Mouse (Mus musculus) brain, adult 2 months (tissue): ENCODE measurements around the gene Tfr2.

ENCODE experiments used
- DNase-seq: peaks from one replicate; pipeline ENCODE4 v3.0.0; 2011; ENCODE audit warnings: low read depth, low spot score

The Tfr2 gene

GRCm38 (mm10) chr5:137537461-137537860 is 32.2 kb upstream of the Tfr2 start:
- no peak for DNase-seq

GRCm38 (mm10) chr5:137539291-137539801 is 30.3 kb upstream of the Tfr2 start:
- DNase-seq = peak; percentile 89

- DNase-seq = no peak
Measured at GRCm38 (mm10) chr5:137540991-137541390, 28.6 kb upstream of the Tfr2 start.

- DNase-seq = peak; percentile 94
Measured at GRCm38 (mm10) chr5:137541768-137542540, 27.7 kb upstream of the Tfr2 start.

- DNase-seq = no peak
Measured at GRCm38 (mm10) chr5:137544926-137545325, 24.7 kb upstream of the Tfr2 start.

- no peak for DNase-seq
Measured at GRCm38 (mm10) chr5:137545596-137545995, 24.0 kb upstream of the Tfr2 start.

GRCm38 (mm10) chr5:137549840-137550239 is 19.8 kb upstream of the Tfr2 start:
- DNase-seq = no peak

GRCm38 (mm10) chr5:137551119-137551518 is 18.5 kb upstream of the Tfr2 start:
- DNase-seq = peak; percentile 47

- DNase-seq = no peak
Measured at GRCm38 (mm10) chr5:137553000-137553399, 16.6 kb upstream of the Tfr2 start.

GRCm38 (mm10) chr5:137553411-137553837 is 16.2 kb upstream of the Tfr2 start, which contains the start of gene Actl6b:
Gene Actl6b (plus strand): TSS chr5:137553517.
- DNase-seq = peak; percentile 94

GRCm38 (mm10) chr5:137553898-137554297 is 15.7 kb upstream of the Tfr2 start:
- no peak for DNase-seq

- peak; percentile 60 for DNase-seq
Measured at GRCm38 (mm10) chr5:137561556-137561955, 8.1 kb upstream of the Tfr2 start.

GRCm38 (mm10) chr5:137562965-137563364 is 6.7 kb upstream of the Tfr2 start:
- DNase-seq = peak; percentile 73

GRCm38 (mm10) chr5:137565744-137566143 is 3.9 kb upstream of the Tfr2 start:
- DNase-seq = no peak

GRCm38 (mm10) chr5:137566416-137566815 is 3.2 kb upstream of the Tfr2 start:
- no peak for DNase-seq

GRCm38 (mm10) chr5:137568223-137568798 is 1.3 kb upstream of the Tfr2 start:
- DNase-seq = no peak

GRCm38 (mm10) chr5:137569031-137569430 is 609 bp upstream of the Tfr2 start:
- no peak for DNase-seq

- DNase-seq = no peak
Measured at GRCm38 (mm10) chr5:137570181-137570580, 541 bp downstream of the Tfr2 start.

GRCm38 (mm10) chr5:137570691-137571586 is 1.3 kb downstream of the Tfr2 start:
- DNase-seq = no peak

- peak; percentile 89 for DNase-seq
Measured at GRCm38 (mm10) chr5:137574470-137574901, 4.8 kb downstream of the Tfr2 start.

- DNase-seq = no peak
Measured at GRCm38 (mm10) chr5:137580246-137580645, 10.6 kb downstream of the Tfr2 start.

GRCm38 (mm10) chr5:137582702-137583101 is 13.1 kb downstream of the Tfr2 start:
- DNase-seq = no peak
